Mouse (Mus musculus) heart, embryonic 13.5 days (tissue): Measurements from ENCODE around the gene Slc8b1. TPM values are rescaled to one million over a fixed set of nuclear protein-coding genes. Genes with fewer than 3 reads are reported as not detected.

Source experiments
- ATAC-seq: fragments of 200-750 bp; cut with Nextera tagmentation; 2 replicates; pipeline ENCODE4 v1.8.0; 2017; ENCODE audit warnings: moderate TSS enrichment; ENCODE audit not compliant: insufficient number of reproducible peaks, low FRiP score, low TSS enrichment; ENCODE audit errors: extremely low read depth
- H3K27ac ChIP-seq: fragments of 300-500 bp; sonication (generic); replicated peaks from 2 replicates; pipeline ENCODE4 v1.5.1; 2015; ENCODE audit warnings: moderate library complexity, mild to moderate bottlenecking, inconsistent platforms
- H3K27me3 ChIP-seq: fragments of 300-500 bp; sonication (generic); replicated peaks from 2 replicates; pipeline ENCODE4 v1.6.1; 2015; ENCODE audit warnings: mild to moderate bottlenecking, inconsistent platforms
- H3K36me3 ChIP-seq: fragments of 300-500 bp; sonication (generic); 2 replicates; pipeline ENCODE4 v1.6.1; 2015; ENCODE audit warnings: mild to moderate bottlenecking, inconsistent platforms
- H3K4me1 ChIP-seq: fragments of 300-500 bp; sonication (generic); 2 replicates; pipeline ENCODE4 v1.6.1; 2015; ENCODE audit warnings: inconsistent platforms
- H3K4me2 ChIP-seq: fragments of 300-500 bp; sonication (generic); 2 replicates; pipeline ENCODE4 v1.6.1; 2015; ENCODE audit warnings: inconsistent platforms, mild to moderate bottlenecking, moderate library complexity
- H3K4me3 ChIP-seq: fragments of 300-500 bp; sonication (generic); 2 replicates; pipeline ENCODE4 v1.5.1; 2015; ENCODE audit warnings: moderate library complexity, mild to moderate bottlenecking, inconsistent platforms
- H3K9ac ChIP-seq: fragments of 300-500 bp; sonication (generic); 2 replicates; pipeline ENCODE4 v1.6.1; 2015; ENCODE audit warnings: inconsistent platforms, mild to moderate bottlenecking, moderate library complexity
- H3K9me3 ChIP-seq: fragments of 300-500 bp; sonication (generic); 2 replicates; pipeline ENCODE4 v1.6.1; 2016; ENCODE audit warnings: inconsistent platforms
- WGBS: fragments of 180-500 bp; shearing (Covaris S2); methylation state at CpG from one replicate; pipeline ENCODE4 v1.1.7; 2015; ENCODE audit warnings: mixed read lengths; 5-methylcytosine and 5-hydroxymethylcytosine counted together
- polyA plus RNA-seq: library from polyadenylated mRNA; unstranded; fragments of >200 nt; fragmentation: Nextera tagmentation; extraction: Ambion mirVana; gene quantifications from 2 replicates; pipeline ENCODE4 v1.2.1, GENCODE M21; 2015

The Slc8b1 gene
- polyA plus RNA-seq, result 4.5 and 4.6 TPM in 2 replicates

DNA sequence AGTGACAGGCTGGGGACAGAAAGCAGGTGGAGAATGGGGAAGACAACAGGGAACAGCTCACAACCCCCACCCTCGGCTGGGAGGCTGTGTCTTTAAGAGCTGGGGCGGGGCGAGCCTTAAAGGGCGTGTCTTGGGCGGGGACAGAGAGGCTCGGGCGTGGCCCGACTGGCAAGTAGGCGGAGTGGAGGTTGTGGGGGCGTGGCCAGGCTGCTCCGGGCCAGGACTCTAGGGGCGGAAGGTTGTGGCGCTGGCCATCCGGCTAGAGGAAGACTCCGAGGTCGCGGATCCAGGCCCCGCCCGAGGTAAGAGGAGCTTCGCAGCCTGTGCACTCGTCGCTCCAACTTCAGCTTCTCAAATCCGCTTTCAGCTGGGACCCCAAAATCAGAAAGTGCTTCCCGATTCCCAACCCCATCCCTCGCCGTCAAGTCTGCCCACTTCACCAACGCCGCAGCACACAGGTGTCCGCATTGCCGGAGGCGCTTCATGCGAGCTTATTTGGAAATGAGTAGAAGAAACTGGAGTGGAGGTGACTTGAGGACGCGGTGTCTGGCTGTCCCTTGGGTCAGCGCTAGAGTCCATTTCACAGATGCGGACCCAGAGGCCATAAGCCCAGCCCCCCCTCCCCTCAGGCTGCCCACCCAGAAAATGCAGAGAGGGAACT lies at the start of gene Slc8b1:
Slc8b1 (plus strand) TSS at position 187 of the 661 bp plus-strand sequence.
- Histone ChIP-seq H3K9me3 (no peaks in the 10 kb centered on the region), H3K4me3 (peak within 1 kb of the TSS; percentile 60), H3K27me3 (peaks cover 6% of the 10 kb centered on the region; the same call in 1 of the 2 replicates), H3K36me3 (no peaks in the 10 kb centered on the region), H3K4me1 (peaks cover 41% of the 10 kb centered on the region), H3K4me2 (peak within 1 kb of the TSS; percentile 72), H3K27ac (no peak within 1 kb of the TSS), H3K9ac (peak within 1 kb of the TSS; percentile 77)
- peak; percentile 89 for ATAC-seq
- WGBS, result under 1% methylated on average over 36 of the region's 36 CpGs

DNA sequence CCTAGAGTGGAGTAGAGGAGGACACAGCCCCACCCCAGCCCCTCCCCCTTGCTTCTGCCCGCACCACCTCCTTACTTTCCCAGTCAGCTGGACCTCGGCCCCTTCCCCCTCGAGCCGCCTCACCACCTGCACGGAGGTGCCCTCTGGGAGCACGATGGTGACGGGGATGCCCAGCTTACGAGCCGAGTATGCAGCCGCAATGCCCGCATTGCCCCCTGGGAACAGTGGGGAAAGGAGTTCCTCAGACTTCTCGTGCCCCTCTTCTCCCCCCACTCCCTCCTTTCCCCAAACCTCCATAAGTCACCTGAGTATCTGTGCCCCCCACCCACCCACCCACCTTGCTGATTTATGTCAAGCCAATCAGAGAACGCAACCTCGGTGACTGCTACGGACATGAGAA lies 49.1 kb upstream of the Slc8b1 start:
- no peaks in the 10 kb centered on the region for H3K36me3 ChIP-seq
- ATAC-seq, result no peak
- no peak overlapping the region for H3K27ac ChIP-seq
- H3K27me3 ChIP-seq, result peaks cover 54% of the 10 kb centered on the region
- H3K4me1 ChIP-seq, result peaks cover 14% of the 10 kb centered on the region
- H3K4me3 ChIP-seq, result no peak overlapping the region
- H3K9ac ChIP-seq, result no peak overlapping the region
- no peak overlapping the region for H3K4me2 ChIP-seq
- H3K9me3 ChIP-seq, result no peaks in the 10 kb centered on the region
- WGBS, result 71% methylated on average over 15 of the region's 15 CpGs

DNA sequence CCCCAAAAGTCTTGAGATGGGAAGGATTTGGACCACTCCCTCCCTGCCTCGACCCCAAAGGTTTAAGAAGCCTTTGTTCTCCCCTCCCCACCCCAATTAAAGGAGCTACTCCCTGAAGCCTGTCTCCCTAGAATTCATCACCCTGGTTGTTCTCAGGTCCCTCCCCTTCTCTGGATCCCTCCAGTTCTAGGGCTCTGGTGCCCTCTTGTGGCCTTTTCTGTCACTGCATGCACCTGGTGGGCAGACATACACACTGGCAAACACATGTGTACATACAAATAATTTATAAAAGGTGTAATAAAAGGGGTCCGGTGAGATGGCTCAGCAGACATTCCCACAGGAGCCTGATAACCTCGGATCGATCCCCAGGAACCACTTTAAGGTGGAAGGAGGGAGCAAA lies 46.6 kb upstream of the Slc8b1 start:
- 70% methylated on average over 4 of the region's 4 CpGs for WGBS
- Histone ChIP-seq H3K27ac (no peak overlapping the region), H3K9me3 (no peaks in the 10 kb centered on the region), H3K4me3 (no peak overlapping the region), H3K9ac (no peak overlapping the region), H3K4me1 (peaks cover 16% of the 10 kb centered on the region), H3K27me3 (peaks cover 45% of the 10 kb centered on the region), H3K36me3 (no peaks in the 10 kb centered on the region), H3K4me2 (no peak overlapping the region)
- no peak for ATAC-seq

DNA sequence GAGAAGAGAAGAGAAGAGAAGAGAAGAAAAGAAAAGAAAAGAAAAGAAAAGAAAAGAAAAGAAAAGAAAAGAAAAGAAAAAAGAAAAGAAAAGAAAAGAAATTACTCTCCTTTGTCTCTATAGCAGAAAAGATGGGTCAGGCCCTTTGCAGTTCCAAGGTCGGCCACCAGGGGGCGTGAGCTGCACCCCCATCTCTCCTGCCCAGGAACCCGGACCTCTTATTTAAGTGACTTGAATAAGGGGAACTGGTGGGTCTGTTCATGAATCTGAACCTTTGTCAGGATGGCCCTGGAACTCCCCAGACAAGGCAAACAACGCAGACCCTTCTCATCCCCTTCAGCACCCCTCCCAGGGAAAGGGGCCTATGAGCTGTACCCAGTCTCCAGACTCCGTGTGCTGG lies 45.9 kb upstream of the Slc8b1 start:
- Histone ChIP-seq H3K4me3 (no peak overlapping the region), H3K9ac (no peak overlapping the region), H3K27ac (no peak overlapping the region), H3K36me3 (no peaks in the 10 kb centered on the region), H3K9me3 (no peaks in the 10 kb centered on the region), H3K4me1 (peaks cover 16% of the 10 kb centered on the region), H3K27me3 (peaks cover 39% of the 10 kb centered on the region), H3K4me2 (no peak overlapping the region)
- WGBS, result 44% methylated on average over 5 of the region's 5 CpGs
- no peak for ATAC-seq

DNA sequence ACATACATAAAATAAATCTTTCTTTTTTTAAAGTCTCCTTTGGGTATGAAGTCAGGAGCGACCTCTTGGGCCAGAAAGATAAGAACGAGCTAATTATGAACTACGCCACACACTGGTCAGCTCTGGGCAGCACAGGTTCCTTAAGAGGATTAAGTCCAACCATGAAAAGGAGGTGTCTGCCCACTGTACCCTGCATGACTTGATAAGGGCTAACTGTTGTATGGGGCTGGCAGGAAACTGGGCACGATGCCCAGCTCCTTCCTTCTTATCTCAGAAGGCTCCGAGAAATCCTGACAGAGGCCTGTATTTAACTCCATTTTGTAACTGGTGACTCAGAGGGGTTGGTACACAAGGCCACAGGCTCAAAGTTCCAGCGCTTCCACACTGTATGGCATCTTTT lies 45.1 kb upstream of the Slc8b1 start:
- WGBS, result 36% methylated on average over 6 of the region's 6 CpGs

DNA sequence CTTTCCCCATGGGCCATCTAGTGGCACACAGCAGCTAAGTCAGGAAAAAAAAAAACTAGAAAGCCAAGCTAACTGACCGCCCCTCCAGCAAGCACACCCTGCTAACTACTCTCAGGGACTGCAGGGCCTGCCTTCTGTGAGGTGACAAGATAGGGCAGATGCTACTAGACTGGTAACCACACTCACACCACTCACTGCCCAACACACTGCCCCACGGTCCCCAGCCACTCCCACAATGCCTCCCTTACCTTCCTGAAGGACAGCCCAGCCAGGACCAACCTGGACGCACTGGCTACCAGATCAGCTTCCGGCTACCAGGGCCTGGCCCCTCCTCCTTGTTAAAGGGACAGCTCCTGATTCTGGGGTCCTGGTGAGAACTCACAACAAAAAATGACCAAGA lies 43.9 kb upstream of the Slc8b1 start:
- Histone ChIP-seq H3K9me3 (no peaks in the 10 kb centered on the region), H3K27ac (peak overlapping the region; percentile 57), H3K27me3 (peaks cover 25% of the 10 kb centered on the region), H3K9ac (peak overlapping the region; percentile 75), H3K4me3 (peak overlapping the region; percentile 53), H3K4me2 (peak overlapping the region; percentile 64), H3K4me1 (peaks cover 16% of the 10 kb centered on the region), H3K36me3 (no peaks in the 10 kb centered on the region)
- WGBS, result 6% methylated on average over 4 of the region's 4 CpGs
- ATAC-seq, result no peak

More for the DNA sequence above, 45.1 kb upstream of the Slc8b1 start:
- H3K4me2 ChIP-seq, result no peak overlapping the region
- no peaks in the 10 kb centered on the region for H3K36me3 ChIP-seq
- no peaks in the 10 kb centered on the region for H3K9me3 ChIP-seq
- peaks cover 34% of the 10 kb centered on the region for H3K27me3 ChIP-seq
- no peak overlapping the region for H3K4me3 ChIP-seq
- peaks cover 16% of the 10 kb centered on the region for H3K4me1 ChIP-seq
- ATAC-seq, result peak; percentile 43; the same call in 1 of the 2 replicates
- H3K27ac ChIP-seq, result peak overlapping the region; percentile 48; the same call in 1 of the 2 replicates
- H3K9ac ChIP-seq, result no peak overlapping the region

DNA sequence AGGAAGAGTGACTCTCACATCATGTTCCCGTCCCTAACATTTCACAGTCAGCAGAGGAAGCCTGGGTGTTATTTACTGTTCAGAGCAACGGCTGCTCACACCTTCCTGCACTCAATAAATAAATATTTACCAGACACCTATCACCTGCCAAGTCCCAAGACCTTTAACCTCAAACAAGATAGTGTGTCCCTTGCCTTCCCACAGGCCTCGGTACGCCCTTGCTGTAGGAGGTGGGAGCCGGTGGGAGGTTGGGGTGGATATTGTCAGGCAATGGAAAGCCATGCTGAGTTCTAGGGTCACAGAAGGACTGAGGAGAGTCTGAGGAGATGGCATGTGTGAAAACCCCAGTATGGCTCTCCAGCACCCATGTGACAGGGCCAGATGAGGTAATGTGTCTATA lies 42.6 kb upstream of the Slc8b1 start:
- Histone ChIP-seq H3K9ac (no peak overlapping the region), H3K36me3 (no peaks in the 10 kb centered on the region), H3K4me2 (no peak overlapping the region), H3K4me3 (no peak overlapping the region), H3K4me1 (peaks cover 16% of the 10 kb centered on the region), H3K27ac (no peak overlapping the region), H3K27me3 (peaks cover 20% of the 10 kb centered on the region), H3K9me3 (no peaks in the 10 kb centered on the region)
- ATAC-seq, result no peak
- 66% methylated on average over 5 of the region's 5 CpGs for WGBS

DNA sequence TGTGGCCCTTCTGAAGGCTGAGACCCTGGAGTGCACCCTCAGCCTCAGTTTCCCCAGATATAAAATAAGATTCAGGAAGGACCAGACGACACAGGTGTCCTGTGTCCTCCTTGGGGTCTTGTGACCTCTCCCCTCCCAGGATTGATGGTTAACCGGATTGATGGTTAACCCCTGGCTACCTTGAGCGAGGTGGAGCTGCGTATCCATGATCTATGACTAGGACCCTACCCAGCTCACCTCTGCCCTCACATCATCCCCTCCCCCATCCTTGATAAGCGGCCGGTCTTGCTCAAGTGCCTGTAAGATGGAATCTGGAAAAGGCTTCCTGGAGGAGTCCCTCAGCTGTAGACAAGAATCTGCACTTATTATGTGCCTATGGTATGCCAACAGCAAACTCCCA lies 42.1 kb upstream of the Slc8b1 start:
- no peak for ATAC-seq
- Histone ChIP-seq H3K36me3 (no peaks in the 10 kb centered on the region), H3K9me3 (no peaks in the 10 kb centered on the region), H3K27ac (no peak overlapping the region), H3K4me1 (peaks cover 16% of the 10 kb centered on the region), H3K4me3 (no peak overlapping the region), H3K9ac (no peak overlapping the region), H3K4me2 (no peak overlapping the region), H3K27me3 (peaks cover 15% of the 10 kb centered on the region)
- 78% methylated on average over 6 of the region's 6 CpGs for WGBS

DNA sequence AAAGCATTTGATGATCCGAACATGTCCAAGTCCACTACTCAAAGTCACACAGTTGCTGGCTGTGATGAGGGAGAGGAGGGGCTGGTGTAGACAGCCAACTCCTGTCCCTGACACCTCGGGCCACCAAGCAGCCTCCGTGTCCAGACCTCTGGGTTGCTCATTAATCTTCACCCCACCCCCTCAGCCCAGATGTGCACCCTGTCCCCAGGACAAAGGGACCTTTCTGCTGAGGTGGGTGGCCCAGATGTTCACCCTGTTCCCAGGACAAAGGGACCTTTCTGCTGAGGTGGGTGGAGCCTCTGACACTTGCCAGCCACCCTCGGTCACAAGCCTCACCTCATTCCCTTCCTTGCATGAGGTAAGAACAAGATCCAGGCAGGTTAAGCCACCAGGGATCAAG lies 39.4 kb upstream of the Slc8b1 start:
- Histone ChIP-seq H3K4me2 (no peak overlapping the region), H3K27me3 (peaks cover 17% of the 10 kb centered on the region; the same call in 1 of the 2 replicates), H3K4me3 (no peak overlapping the region), H3K9me3 (no peaks in the 10 kb centered on the region), H3K4me1 (peaks cover 12% of the 10 kb centered on the region), H3K27ac (no peak overlapping the region), H3K9ac (no peak overlapping the region), H3K36me3 (no peaks in the 10 kb centered on the region)
- no peak for ATAC-seq
- 48% methylated on average over 4 of the region's 4 CpGs for WGBS

DNA sequence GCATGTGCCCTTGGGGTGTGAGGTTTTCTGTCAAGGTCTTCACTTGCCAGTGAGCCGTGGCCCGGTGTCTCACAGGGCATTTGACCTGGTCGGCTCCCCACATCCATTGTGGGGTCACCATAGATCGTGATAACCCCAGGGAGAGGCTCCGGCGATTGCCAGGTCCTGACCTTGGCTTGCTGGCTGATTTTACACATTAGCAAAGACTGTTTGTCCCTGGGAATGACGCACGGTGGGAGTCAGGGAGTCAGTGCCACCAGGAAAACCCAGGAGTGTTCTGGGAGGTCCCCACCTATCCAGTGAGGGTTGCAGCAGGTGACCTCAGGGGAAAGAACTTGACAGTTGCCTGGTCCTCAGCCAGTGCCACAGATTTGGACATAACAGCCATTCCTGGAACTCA lies 38.2 kb upstream of the Slc8b1 start, which contains the start of gene Sdsl:
Sdsl (minus strand) TSS at position 41 of the 400 bp plus-strand sequence.
- 65% methylated on average over 8 of the region's 8 CpGs for WGBS
- Histone ChIP-seq H3K9ac (no peak within 1 kb of the TSS), H3K4me2 (no peak within 1 kb of the TSS), H3K4me3 (no peak within 1 kb of the TSS), H3K4me1 (peaks cover 6% of the 10 kb centered on the region; the same call in 1 of the 2 replicates), H3K27me3 (peaks cover 26% of the 10 kb centered on the region), H3K9me3 (no peaks in the 10 kb centered on the region), H3K36me3 (no peaks in the 10 kb centered on the region), H3K27ac (no peak within 1 kb of the TSS)
- ATAC-seq, result no peak

DNA sequence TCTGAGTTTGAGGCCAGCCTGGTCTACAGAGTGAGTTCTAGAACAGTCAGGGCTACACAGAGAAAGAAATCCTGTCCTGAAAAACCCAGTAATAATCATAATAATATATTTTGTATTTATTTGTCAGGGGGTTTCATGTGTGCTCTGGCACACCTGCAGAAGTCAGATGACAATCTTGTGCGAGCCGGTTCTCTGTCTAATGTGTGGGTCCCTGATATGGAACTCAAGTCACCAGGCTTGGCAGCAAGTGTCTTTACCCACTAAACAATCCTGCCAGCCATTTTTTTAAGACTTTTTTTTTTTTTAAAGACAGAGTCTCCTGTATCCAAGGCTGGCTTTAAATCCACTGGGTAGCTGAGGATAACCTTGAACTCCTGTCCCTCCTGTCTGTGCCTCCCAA lies 37.6 kb upstream of the Slc8b1 start:
- H3K4me1 ChIP-seq, result peaks cover 6% of the 10 kb centered on the region; the same call in 1 of the 2 replicates
- 87% methylated on average over 2 of the region's 2 CpGs for WGBS

DNA sequence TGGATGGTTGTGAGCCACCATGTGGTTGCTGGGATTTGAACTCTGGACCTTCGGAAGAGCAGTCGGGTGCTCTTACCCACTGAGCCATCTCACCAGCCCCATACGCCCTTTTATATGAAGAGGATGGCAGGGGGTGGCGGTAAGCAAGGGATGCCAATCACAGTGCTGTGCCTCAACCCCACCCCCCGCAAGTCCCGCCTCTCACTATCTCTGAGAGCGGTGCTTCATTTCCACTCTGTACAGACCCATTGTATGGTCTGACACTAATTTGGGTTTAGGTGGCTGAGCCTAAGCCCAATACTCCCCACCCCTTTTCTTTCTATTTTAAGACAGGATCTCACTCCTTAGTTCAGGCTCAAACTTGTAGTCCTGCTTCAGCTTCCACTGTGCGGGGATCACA lies 35.1 kb upstream of the Slc8b1 start:
- H3K4me1 ChIP-seq, result peaks cover 6% of the 10 kb centered on the region; the same call in 1 of the 2 replicates
- ATAC-seq, result no peak
- 51% methylated on average over 8 of the region's 8 CpGs for WGBS
- peaks cover 35% of the 10 kb centered on the region for H3K27me3 ChIP-seq
- H3K36me3 ChIP-seq, result no peaks in the 10 kb centered on the region
- no peaks in the 10 kb centered on the region for H3K9me3 ChIP-seq
- no peak overlapping the region for H3K4me3 ChIP-seq
- peak overlapping the region; percentile 6; the same call in 1 of the 2 replicates for H3K9ac ChIP-seq
- no peak overlapping the region for H3K27ac ChIP-seq
- peak overlapping the region; percentile 42 for H3K4me2 ChIP-seq

More for the DNA sequence above, 37.6 kb upstream of the Slc8b1 start:
- Histone ChIP-seq H3K36me3 (no peaks in the 10 kb centered on the region), H3K27me3 (peaks cover 32% of the 10 kb centered on the region), H3K9me3 (no peaks in the 10 kb centered on the region), H3K27ac (no peak overlapping the region), H3K9ac (no peak overlapping the region), H3K4me2 (no peak overlapping the region), H3K4me3 (no peak overlapping the region)
- no peak for ATAC-seq
